Mouse (Mus musculus) retina, adult 2 months (tissue): ENCODE data around the gene Chrna5.
A peak's percentile ranks its signal among the peaks of the same experiment; 100 is the strongest.
"Not testable (repeated sequence)": the region's sequence is repeated elsewhere in the genome, so short reads cannot be mapped to it uniquely, and the experiment has no call there.

Experiments
- DNase-seq: peaks from one replicate; pipeline ENCODE4 v3.0.0-alpha.2; 2012; ENCODE audit warnings: low read depth, low spot score

Chrna5 gene

DNA sequence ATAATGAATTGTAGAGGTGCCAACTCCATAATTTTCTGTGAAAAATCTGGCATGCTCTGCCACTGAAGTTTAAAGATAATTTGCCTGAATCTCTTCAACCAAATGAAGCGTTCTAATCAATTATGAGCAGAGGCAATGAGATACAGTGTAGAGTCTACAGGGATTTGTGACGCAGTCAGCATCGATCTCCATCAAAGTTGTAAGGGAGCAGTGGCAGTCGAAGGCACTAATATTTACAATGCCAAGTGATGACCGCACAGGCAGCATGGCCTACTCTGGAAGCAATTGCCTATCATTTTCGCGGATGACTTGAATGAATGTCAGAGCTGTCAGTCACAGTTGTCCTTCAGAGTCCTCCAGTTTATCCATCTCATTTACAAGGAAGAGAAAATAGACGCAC lies at the start of gene Chrna5:
Gene Chrna5, plus strand, starts transcription at position 207 of the 400 bp plus-strand sequence.
- DNase-seq, result no peak

DNA sequence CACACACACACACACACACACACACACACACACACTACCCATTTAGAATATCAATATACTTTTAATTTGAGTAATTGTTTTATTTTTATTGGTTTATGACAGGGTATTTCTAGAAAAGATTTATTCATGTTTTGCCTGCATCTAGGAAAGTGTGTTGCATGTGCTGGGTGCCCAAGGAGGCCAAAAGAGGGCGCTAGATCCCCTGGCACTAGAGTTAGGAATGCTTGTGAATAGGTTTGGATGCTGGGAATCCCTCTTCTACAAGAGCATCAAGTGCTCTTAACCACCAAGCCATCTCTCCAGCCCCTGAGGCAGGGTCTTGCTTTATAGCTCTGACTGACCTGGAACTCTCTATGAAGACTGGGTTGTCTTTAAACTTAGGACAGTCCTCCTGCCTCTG lies 48.9 kb upstream of the Chrna5 start:
- no peak for DNase-seq

- DNase-seq, result no peak
These were observed 48.3 kb upstream of the Chrna5 start for GRCm38 (mm10) chr9:54932379-54932778.

- no peak for DNase-seq
These were observed 38.6 kb upstream of the Chrna5 start for GRCm38 (mm10) chr9:54942071-54942470.

DNA sequence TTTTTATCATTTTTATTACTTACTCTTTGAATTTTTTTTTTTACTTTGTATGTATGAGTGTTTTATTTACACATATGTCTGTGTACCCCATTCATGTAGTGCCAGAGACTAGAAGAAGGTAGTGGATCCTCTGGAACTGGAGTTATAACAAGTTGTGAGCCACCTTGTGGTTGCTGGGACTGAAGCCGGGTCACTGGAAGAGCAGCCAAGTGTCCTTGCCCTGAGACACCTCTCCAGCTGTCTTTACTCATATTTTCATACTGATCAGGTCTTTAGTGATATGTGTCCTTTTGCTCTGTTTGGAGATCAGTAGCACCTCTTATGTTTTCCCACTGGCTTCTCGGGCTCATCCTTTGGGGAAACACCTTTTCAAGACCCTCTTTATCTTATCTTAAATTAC lies 36.2 kb upstream of the Chrna5 start:
- no peak for DNase-seq

- no peak for DNase-seq
These were observed 34.4 kb upstream of the Chrna5 start for GRCm38 (mm10) chr9:54946256-54946655.

DNA sequence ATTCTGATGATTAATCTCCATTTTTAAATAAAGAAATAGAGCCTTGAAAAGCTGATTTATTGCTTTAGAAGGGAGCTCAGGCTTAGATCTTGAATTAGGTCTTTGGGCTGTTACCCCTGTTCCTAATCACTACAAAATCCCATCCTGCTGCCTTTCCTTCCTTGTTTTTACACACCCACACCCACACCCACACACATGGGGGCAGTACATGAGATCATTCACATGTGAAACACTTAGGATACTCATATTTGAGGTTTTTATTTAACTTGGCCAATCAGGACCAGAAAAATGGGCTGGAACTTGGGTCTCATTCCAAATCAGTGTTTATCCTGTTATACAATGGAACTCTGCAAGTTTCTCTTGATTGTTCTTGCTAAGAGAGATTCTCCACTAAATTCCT lies 31.2 kb upstream of the Chrna5 start:
- DNase-seq, result no peak

DNA sequence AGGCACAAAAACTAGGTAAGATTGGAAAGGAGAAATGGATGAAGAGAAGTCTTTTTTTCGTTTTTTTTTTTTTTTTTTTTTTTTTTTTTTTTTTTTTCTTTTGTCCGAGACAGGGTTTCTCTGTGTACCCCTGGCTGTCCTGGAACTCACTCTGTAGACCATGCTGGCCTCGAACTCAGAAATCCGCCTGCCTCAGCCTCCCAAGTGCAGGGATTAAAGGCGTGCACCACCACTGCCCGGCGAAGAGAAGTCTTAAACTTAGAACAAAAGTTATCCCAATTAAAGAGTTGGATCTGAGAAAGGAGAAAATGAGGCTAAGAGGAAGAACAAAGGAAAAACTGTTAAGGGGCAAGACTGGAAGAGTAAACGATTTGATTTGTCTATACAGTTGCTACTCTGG lies 30.5 kb upstream of the Chrna5 start:
- not testable (repeated sequence) for DNase-seq

DNA sequence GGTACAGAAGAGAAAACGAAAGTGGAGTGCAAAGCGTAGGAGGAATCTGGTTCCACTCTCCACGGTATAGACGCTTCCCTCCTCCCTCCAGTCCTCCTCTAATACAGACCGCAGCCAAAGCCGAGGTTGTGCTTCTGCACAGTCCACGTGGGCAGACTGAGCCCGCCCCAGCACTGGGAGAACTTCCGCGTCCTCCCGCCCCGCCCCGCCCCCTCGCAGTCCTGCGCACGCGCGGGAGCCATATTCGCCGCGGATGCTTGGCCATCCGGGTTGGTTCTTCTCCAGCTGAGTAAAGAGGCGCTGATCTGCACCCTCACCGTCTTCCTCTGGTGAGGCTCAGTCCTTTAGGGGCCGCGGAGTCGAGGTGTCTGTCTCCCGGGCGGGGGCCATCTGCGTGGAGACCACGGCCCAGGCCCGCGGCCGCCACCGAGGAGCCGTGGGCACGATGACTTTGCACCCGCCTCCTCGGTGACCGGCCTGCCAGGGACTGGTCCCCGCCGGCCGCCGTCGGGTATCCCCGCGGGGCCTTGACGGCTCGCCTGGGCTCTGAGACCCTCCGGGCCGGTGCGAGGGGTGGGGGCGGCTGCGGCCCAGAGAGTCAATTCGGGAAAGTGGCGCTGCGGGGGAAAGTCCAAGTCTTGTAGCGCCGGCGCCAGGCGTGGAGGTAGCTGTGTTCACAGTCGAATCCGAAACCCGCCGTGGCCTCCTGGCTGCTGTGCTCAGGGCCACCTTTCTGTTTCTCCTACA lies 29.9 kb upstream of the Chrna5 start, which contains the start of the genes Psma4 and AY074887:
Gene Psma4, plus strand, starts transcription at position 216 of the 747 bp plus-strand sequence.
Gene AY074887, minus strand, starts transcription at position 424 of the 747 bp plus-strand sequence.
- peak; percentile 76 for DNase-seq

GRCm38 (mm10) chr9:54961059-54961458 lies 19.6 kb upstream of the Chrna5 start:
- DNase-seq, result no peak

DNA sequence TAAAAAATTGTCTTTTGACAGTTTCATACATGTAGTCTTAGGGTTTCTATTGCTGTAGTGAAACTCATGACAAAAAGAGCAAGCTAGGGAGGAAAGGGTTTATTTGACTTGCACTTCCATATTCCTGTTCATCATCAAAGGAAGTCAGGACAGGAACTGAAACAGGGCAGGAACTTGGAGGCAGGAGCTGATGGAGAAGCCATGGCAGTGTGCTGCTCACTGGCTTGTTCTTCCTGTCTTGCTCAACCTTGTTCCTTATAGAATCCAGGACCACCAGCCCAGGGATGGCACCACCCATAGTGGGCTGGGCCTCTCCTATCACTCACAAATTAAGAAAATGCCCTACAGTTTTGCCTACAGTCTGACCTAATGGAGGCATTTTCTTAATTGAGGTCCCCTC lies 17.0 kb upstream of the Chrna5 start:
- no peak for DNase-seq

DNA sequence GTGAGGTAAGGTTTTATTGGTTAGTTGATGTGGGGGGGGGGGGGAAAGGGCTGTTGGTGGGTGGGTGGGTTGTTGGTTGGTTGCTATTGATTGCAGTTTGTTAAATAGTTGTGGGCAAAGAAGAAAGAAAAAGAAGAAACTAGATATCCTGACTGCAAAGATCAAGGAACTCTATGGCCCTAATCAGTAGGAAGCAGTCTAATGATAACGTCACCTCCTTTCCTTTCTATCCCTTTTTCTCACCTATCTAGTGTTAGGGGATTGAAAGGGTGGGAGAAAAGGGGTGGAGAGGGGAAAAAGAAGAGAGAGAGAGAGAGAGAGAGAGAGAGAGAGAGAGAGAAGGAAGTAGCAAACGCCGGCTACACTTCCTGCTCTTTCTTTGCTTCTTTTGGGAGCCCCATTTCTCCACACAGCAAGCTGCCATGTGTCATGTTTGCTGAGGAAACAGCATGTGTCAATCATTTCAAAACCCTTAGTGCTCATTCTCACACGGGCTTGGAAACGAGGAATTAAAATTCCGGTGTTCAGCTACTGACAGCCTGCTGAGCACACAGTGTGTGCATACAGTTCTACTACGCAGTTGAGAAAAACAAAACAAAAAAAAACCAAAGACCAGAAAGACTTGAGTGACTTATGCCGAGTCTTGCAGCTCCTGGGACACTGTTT lies 10.6 kb upstream of the Chrna5 start:
- DNase-seq, result no peak

- DNase-seq, result no peak
These were observed 861 bp downstream of the Chrna5 start for GRCm38 (mm10) chr9:54981291-54982191.

GRCm38 (mm10) chr9:54982401-54982800 lies 1.7 kb downstream of the Chrna5 start:
- DNase-seq, result no peak

GRCm38 (mm10) chr9:54990362-54990761 lies 9.7 kb downstream of the Chrna5 start:
- no peak for DNase-seq

DNA sequence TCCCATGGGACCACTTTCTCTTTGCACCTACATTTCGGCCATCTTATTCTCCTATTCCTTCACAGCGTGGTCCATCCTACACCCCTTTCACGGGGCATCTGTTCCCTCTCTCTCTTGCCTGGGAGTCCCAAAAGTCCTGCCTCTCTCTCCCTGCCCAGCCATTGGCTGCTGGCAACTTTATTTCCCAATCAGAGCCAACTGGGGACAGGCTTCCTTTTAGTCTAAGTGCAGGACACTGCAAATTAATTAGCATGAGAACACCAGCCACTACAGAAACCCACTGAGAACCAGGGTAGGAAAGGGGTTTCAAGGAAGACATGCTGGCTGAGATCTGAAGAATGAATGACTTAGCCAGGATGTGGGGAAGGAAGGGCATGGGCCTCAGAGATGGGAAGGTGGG lies 13.7 kb downstream of the Chrna5 start:
- DNase-seq, result no peak

DNA sequence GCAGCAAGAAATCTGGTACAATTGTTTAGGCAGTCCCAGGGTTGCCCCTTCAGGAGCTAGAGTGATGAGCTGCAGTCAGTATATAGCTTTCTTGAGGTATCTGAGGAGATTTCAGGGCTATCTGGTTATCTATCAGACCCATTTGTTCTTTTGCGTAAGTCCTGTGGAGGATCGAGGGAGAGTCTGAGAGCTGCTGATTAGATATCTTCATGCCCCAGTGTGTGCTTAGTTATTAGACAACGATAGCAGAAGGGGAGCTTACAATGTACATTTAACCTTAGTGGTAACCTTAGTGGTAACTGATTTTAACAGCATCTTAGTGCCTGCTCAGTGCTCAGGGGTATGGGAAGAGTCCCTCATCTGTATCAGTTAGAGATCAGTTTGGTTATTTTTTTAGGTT lies 15.0 kb downstream of the Chrna5 start:
- DNase-seq, result no peak

- DNase-seq, result no peak
These were observed 22.9 kb downstream of the Chrna5 start for GRCm38 (mm10) chr9:55003609-55004008.

GRCm38 (mm10) chr9:55009692-55010091 lies 29.0 kb downstream of the Chrna5 start:
- no peak for DNase-seq

- no peak for DNase-seq
These were observed 30.1 kb downstream of the Chrna5 start for GRCm38 (mm10) chr9:55010588-55011350.

DNA sequence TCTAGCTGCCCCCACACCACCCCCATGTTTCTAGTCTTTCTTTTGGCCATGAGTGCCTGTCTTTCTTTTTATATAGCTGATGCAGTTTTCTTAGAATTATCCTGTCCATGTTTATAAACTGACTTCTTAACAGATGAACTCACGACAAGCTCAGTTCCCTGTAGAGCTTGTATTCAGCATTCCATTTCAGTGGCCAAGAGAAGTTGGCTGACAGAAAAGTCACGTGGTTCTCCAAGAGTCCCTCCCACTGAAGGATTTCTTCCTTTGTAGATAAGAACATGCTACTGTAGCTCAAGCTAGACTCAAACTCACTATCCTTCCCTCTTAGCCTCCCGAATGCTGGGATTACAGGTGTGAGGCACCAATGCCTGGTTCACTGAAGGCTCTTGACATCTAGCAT lies 36.2 kb downstream of the Chrna5 start:
- DNase-seq, result no peak
